Mouse (Mus musculus): ENCODE data around the gene Arsj. TPM values are rescaled to one million over a fixed set of nuclear protein-coding genes. Genes with fewer than 3 reads are reported as not detected.

Arsj gene
- polyA plus RNA-seq, 1 experiment, result 2.4 TPM

GRCm38 (mm10) chr3:126463119-126463815, 99.8 kb downstream of the Arsj start:
- Histone ChIP-seq H3K4me3 (ENCODE audit: insufficient read depth, poor library complexity, severe bottlenecking) (no peak overlapping the region), H3K27me3 (ENCODE audit: control insufficient read depth, insufficient read depth, insufficient read length) (no peaks in the 10 kb centered on the region), H3K79me3 (ENCODE audit: low read depth) (no peaks in the 10 kb centered on the region), H3K36me3 (ENCODE audit: control insufficient read depth, insufficient read depth) (no peaks in the 10 kb centered on the region), H3K79me2 (ENCODE audit: control insufficient read depth, insufficient read depth) (no peaks in the 10 kb centered on the region), H3ac (ENCODE audit: control insufficient read depth, insufficient read length, low read depth) (no peak overlapping the region)
- no peak for TF ChIP-seq CTCF (IDR thresholded peaks at IDR 0.05; ENCODE audit: control insufficient read depth, insufficient read depth, insufficient read length)
- TF ChIP-seq CEBPB (IDR thresholded peaks at IDR 0.05; ENCODE audit: low read depth), result no peak
- TF ChIP-seq MAX (IDR thresholded peaks at IDR 0.05), result no peak
- no peak for TF ChIP-seq MYOD1 (IDR thresholded peaks at IDR 0.05; ENCODE audit: control insufficient read depth, insufficient read length, low read depth)
- no peak for TF ChIP-seq USF1 (IDR thresholded peaks at IDR 0.05; ENCODE audit: low read depth)
- TF ChIP-seq MYOG (IDR thresholded peaks at IDR 0.05; ENCODE audit: control insufficient read depth, extremely low read depth, insufficient read length), result no peak
- no peak for TF ChIP-seq FOSL1 (IDR thresholded peaks at IDR 0.05; ENCODE audit: insufficient read depth, low read length, poor library complexity, severe bottlenecking)

GRCm38 (mm10) chr3:126464262-126464661, 100.8 kb downstream of the Arsj start:
- Histone ChIP-seq H3K4me3 (ENCODE audit: insufficient read depth, poor library complexity, severe bottlenecking) (no peak overlapping the region), H3K79me2 (ENCODE audit: control insufficient read depth, insufficient read depth) (no peaks in the 10 kb centered on the region), H3ac (ENCODE audit: control insufficient read depth, insufficient read length, low read depth) (no peak overlapping the region), H3K79me3 (ENCODE audit: low read depth) (no peaks in the 10 kb centered on the region), H3K36me3 (ENCODE audit: control insufficient read depth, insufficient read depth) (no peaks in the 10 kb centered on the region), H3K27me3 (ENCODE audit: control insufficient read depth, insufficient read depth, insufficient read length) (no peaks in the 10 kb centered on the region)
- TF ChIP-seq USF1 (IDR thresholded peaks at IDR 0.05; ENCODE audit: low read depth), result no peak
- no peak for TF ChIP-seq MYOD1 (IDR thresholded peaks at IDR 0.05; ENCODE audit: control insufficient read depth, insufficient read length, low read depth)
- TF ChIP-seq CTCF (IDR thresholded peaks at IDR 0.05; ENCODE audit: control insufficient read depth, insufficient read depth, insufficient read length), result no peak
- TF ChIP-seq CEBPB (IDR thresholded peaks at IDR 0.05; ENCODE audit: low read depth), result no peak
- no peak for TF ChIP-seq FOSL1 (IDR thresholded peaks at IDR 0.05; ENCODE audit: insufficient read depth, low read length, poor library complexity, severe bottlenecking)
- no peak for TF ChIP-seq MAX (IDR thresholded peaks at IDR 0.05)
- TF ChIP-seq MYOG (IDR thresholded peaks at IDR 0.05; ENCODE audit: control insufficient read depth, extremely low read depth, insufficient read length), result no peak

Other genes starting within 250 kb of the Arsj start
- gene Camk2d, start 232.6 kb downstream of the Arsj start, polyA plus RNA-seq (2012; fragmentation: generic; extraction: Trizol), result 23.5 TPM